Mouse (Mus musculus) large intestine, adult 2 months (tissue): ENCODE measurements around the gene Slc6a21. TPM values are rescaled to one million over a fixed set of nuclear protein-coding genes. Genes with fewer than 3 reads are reported as not detected.
"Not testable (repeated sequence)": the region's sequence is repeated elsewhere in the genome, so short reads cannot be mapped to it uniquely, and the experiment has no call there.

ENCODE experiments used
- DNase-seq: peaks from one replicate; pipeline ENCODE4 v3.0.0-alpha.2; 2012; ENCODE audit warnings: low read depth, low spot score
- WGBS: fragments of 180-500 bp; shearing (Covaris S2); methylation state at CpG from one replicate; pipeline ENCODE4 v1.1.7; 2018; 5-methylcytosine and 5-hydroxymethylcytosine counted together
- polyA plus RNA-seq: library from polyadenylated mRNA; depleted of rRNA; stranded (reverse); fragments of >200 nt; gene quantifications from 2 replicates; pipeline ENCODE4 v1.2.3, GENCODE M21; 2012

The Slc6a21 gene
- polyA plus RNA-seq, 1 experiment, result not detected

GRCm38 (mm10) chr7:45247666-45248065 lies 29.6 kb upstream of the Slc6a21 start:
- 39% methylated on average over 3 of the region's 3 CpGs for WGBS
- DNase-seq, result no peak

GRCm38 (mm10) chr7:45253806-45254205 lies 23.5 kb upstream of the Slc6a21 start:
- no peak for DNase-seq
- WGBS, result 80% methylated on average over 8 of the region's 8 CpGs

GRCm38 (mm10) chr7:45255822-45256221 lies 21.5 kb upstream of the Slc6a21 start:
- not testable (repeated sequence) for DNase-seq

GRCm38 (mm10) chr7:45257063-45257840 lies 20.1 kb upstream of the Slc6a21 start:
- DNase-seq, result no peak
- 45% methylated on average over 11 of the region's 11 CpGs for WGBS

More at GRCm38 (mm10) chr7:45255822-45256221, 21.5 kb upstream of the Slc6a21 start:
- WGBS, result 60% methylated on average over 5 of the region's 7 CpGs

GRCm38 (mm10) chr7:45259281-45259680 lies 18.0 kb upstream of the Slc6a21 start:
- 82% methylated on average over 8 of the region's 8 CpGs for WGBS
- no peak for DNase-seq

- DNase-seq, result no peak
- WGBS, result 51% methylated on average over 7 of the region's 7 CpGs
Measured at GRCm38 (mm10) chr7:45262266-45262665, 15.0 kb upstream of the Slc6a21 start.

GRCm38 (mm10) chr7:45263006-45263607 lies 14.2 kb upstream of the Slc6a21 start:
- DNase-seq, result no peak
- WGBS, result 70% methylated on average over 7 of the region's 7 CpGs

GRCm38 (mm10) chr7:45264348-45264747 lies 13.0 kb upstream of the Slc6a21 start:
- WGBS, result 33% methylated on average over 3 of the region's 3 CpGs
- DNase-seq, result no peak

GRCm38 (mm10) chr7:45265518-45265917 lies 11.8 kb upstream of the Slc6a21 start:
- 69% methylated on average over 1 of the region's 1 CpGs for WGBS
- no peak for DNase-seq

- 48% methylated on average over 10 of the region's 10 CpGs for WGBS
- no peak for DNase-seq
Measured at GRCm38 (mm10) chr7:45272786-45273412, 4.4 kb upstream of the Slc6a21 start.

- WGBS, result 86% methylated on average over 8 of the region's 8 CpGs
- DNase-seq, result no peak
Measured at GRCm38 (mm10) chr7:45273672-45274071, 3.6 kb upstream of the Slc6a21 start.

GRCm38 (mm10) chr7:45286486-45286885 lies 9.2 kb downstream of the Slc6a21 start:
- no peak for DNase-seq
- WGBS, result 74% methylated on average over 13 of the region's 13 CpGs

GRCm38 (mm10) chr7:45296626-45297025 lies 19.3 kb downstream of the Slc6a21 start:
- WGBS, result 77% methylated on average over 1 of the region's 1 CpGs
- DNase-seq, result no peak

- 37% methylated on average over 3 of the region's 3 CpGs for WGBS
- DNase-seq, result no peak
Measured at GRCm38 (mm10) chr7:45297563-45297962, 20.2 kb downstream of the Slc6a21 start.

- whole genome bisulfite sequencing, result 12% methylated on average over 5 of the region's 5 CpGs
- no peak for DNase-seq
Measured at GRCm38 (mm10) chr7:45299752-45300151, 22.4 kb downstream of the Slc6a21 start.

GRCm38 (mm10) chr7:45300270-45300669 lies 23.0 kb downstream of the Slc6a21 start:
- 8% methylated on average over 6 of the region's 6 CpGs for WGBS
- no peak for DNase-seq

- 60% methylated on average over 8 of the region's 8 CpGs for WGBS
- no peak for DNase-seq
Measured at GRCm38 (mm10) chr7:45302626-45303025, 25.3 kb downstream of the Slc6a21 start.

GRCm38 (mm10) chr7:45304869-45305268 lies 27.6 kb downstream of the Slc6a21 start:
- DNase-seq, result no peak
- WGBS, result 48% methylated on average over 12 of the region's 13 CpGs

GRCm38 (mm10) chr7:45305275-45305674 lies 28.0 kb downstream of the Slc6a21 start:
- no peak for DNase-seq
- 13% methylated on average over 17 of the region's 17 CpGs for WGBS

- 76% methylated on average over 15 of the region's 15 CpGs for WGBS
- DNase-seq, result no peak
Measured at GRCm38 (mm10) chr7:45308551-45309240, 31.4 kb downstream of the Slc6a21 start.
